Mouse (Mus musculus): Measurements from ENCODE around the gene Ndufa13. TPM values are rescaled to one million over a fixed set of nuclear protein-coding genes. Genes with fewer than 3 reads are reported as not detected.

Ndufa13 gene
- polyA plus RNA-seq, 1 experiment from 2014 or later, result 209 TPM

DNA sequence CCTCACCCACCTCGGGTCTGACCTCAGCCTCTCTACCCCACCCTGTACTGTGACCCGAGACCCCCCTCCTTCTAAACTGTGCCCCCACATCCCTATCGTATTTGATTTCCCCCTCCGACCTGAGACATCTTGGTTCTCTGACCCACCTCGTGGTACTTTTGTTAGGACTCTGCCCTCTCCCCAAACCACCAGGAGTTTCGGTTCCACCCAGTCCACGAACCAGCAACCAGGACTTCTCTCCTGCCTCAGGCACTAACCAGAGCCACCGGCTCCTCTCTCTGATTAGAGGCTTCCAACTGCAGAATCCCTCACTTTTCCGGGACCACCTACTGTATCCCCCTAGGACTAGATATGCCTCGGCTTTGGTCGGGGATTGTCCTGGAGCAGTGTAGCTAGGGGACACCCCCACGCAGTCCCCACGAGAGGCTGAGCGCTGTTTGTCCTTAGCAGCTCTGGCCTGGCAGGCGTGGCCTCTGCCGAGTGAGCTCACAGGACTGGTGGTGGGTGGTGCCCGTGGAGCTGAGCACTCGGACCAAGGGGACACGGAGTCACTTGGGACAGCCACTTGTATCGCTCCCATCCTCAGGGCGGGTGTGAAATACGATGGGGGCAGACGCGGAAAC lies 14.0 kb downstream of the Ndufa13 start:
- peak overlapping the region; percentile 55 for H3K4me2 ChIP-seq
- H3K36me3 ChIP-seq, result no peaks in the 10 kb centered on the region
- H3K9me3 ChIP-seq (replicated peaks), result no peaks in the 10 kb centered on the region
- H3K9ac ChIP-seq (replicated peaks), result no peak overlapping the region
- peaks cover 41% of the 10 kb centered on the region for H3K4me1 ChIP-seq
- ATAC-seq (ENCODE audit: low FRiP score), result no peak
- WGBS, result 6% methylated on average over 24 of the region's 24 CpGs
- peaks cover 71% of the 10 kb centered on the region for H3K27me3 ChIP-seq (replicated peaks)
- H3K4me3 ChIP-seq (replicated peaks), result peak overlapping the region; percentile 24
- H3K27ac ChIP-seq (replicated peaks), result no peak overlapping the region

DNA sequence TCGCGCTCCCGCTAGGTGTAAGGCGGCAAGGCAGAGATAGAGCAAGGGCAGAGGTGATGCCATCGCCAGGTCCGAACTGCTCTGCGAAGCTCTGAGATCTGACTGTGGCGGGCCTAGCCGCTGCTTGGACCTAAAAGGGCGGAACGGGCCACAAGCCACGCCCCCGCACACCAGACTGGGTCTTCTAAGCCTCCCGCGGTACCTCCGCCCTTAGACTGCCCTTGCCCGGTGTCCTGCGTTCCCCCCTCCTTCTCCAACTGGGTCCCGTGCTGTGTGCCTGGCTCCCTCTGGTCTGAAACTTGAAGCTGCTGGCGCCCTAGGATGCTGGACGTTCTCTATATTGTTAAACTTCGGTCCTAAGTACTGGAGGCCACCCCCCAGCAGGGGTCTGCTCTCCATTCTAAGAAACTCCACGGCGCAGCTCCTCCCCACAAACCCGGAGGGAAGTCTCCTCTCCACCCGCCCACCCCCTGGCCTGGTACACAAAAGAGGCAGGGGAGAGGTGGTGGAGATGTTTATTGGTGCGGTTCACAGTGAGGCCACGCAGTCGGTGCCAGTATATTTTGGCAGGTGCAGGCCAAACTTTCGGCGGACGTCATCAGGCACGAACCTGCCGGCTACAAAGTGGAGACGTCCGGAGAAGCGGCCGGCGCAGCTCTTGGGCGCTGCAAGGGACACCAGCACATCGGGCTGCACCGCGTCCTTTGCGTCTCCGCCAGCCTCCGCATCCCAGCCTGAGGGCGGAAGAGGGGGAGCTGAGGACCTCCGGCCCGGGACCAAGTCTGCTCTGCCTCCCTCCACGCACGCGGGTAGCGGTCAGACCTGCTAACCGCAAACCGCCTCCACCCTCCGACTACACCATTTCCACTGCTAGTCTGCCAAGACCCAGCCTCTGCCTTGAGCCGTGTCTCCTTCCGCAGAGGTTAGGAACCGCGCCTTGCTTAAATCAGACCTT lies 14.8 kb downstream of the Ndufa13 start, which contains the start of gene Cilp2:
Gene Cilp2 (minus strand): TSS at position 399 of the 955 bp plus-strand sequence.
- ATAC-seq (ENCODE audit: low FRiP score), result no peak
- WGBS, result 1% methylated on average over 59 of the region's 60 CpGs
- no peak within 1 kb of the TSS for H3K9ac ChIP-seq (replicated peaks)

DNA sequence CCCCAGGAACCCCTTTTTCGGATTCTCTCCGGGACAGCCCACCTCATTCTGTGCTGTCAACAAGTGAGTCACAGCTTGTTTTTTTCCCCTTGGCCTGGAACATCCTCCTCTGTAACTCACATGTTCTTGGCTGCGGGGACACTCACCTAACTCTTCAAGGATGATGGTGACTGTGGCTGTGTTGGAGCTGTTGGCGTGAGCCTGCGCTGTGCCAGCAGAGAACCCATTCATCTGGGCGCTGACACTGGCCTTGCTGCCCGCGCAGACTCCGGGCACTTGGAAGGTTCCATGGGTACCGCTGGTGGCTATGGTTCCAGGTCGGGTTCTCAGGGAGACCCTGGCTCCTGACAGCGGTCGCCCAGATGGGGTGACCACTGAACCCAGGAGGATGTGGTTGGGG lies 18.2 kb downstream of the Ndufa13 start:
- WGBS, result 54% methylated on average over 13 of the region's 13 CpGs
- no peaks in the 10 kb centered on the region for H3K9me3 ChIP-seq (replicated peaks)
- no peak overlapping the region for H3K9ac ChIP-seq (replicated peaks)
- H3K27ac ChIP-seq (replicated peaks), result no peak overlapping the region
- no peak overlapping the region for H3K4me2 ChIP-seq
- peaks cover 99% of the 10 kb centered on the region for H3K27me3 ChIP-seq (replicated peaks)
- H3K4me1 ChIP-seq, result peaks cover 70% of the 10 kb centered on the region
- no peak overlapping the region for H3K4me3 ChIP-seq (replicated peaks)
- ATAC-seq (ENCODE audit: low FRiP score), result no peak
- H3K36me3 ChIP-seq, result no peaks in the 10 kb centered on the region

More for the DNA sequence above, 14.8 kb downstream of the Ndufa13 start, which contains the start of gene Cilp2:
- H3K36me3 ChIP-seq, result no peaks in the 10 kb centered on the region
- H3K4me3 ChIP-seq (replicated peaks), result peak within 1 kb of the TSS; percentile 24
- H3K27ac ChIP-seq (replicated peaks), result no peak within 1 kb of the TSS
- peaks cover 79% of the 10 kb centered on the region for H3K27me3 ChIP-seq (replicated peaks)
- H3K9me3 ChIP-seq (replicated peaks), result no peaks in the 10 kb centered on the region
- peak within 1 kb of the TSS; percentile 55 for H3K4me2 ChIP-seq
- peaks cover 49% of the 10 kb centered on the region for H3K4me1 ChIP-seq

DNA sequence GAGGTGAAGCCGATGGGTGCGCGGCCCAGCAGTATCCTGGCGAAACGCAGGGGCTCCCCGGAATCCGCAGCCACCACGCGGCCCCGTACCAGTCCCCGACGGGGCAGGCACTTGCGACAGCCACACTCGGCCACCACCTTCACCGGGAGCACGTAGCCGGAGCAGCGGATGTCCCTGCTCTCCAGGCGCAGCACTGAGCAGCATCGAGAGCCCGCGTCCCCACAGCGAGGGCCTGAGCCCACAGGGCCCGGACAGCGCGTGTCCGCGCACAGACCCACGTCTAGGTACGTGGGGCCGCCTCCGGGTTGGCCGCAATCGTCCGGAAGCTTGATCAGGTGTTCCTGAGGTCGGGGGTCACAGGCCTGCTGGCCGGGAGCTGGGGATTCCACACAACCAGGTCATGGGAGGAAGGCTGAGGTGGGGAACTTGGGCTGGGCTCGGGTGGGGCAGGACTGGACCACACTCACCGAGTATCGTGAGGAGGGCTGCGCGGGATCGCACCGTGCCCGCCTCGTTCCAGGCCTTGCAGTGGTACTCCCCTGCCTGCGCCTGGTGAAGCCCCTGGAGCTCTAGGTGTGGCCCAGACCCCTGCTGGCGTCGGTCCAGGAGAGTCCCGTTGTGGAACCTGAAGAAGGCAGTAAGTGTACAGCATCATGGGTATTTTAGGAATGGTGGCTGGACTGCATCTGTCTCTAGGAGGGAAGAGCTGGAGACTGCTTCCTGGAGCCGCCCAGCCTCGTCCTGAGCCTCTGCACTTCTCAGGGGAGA lies 19.3 kb downstream of the Ndufa13 start:
- Histone ChIP-seq H3K9me3 (replicated peaks) (no peaks in the 10 kb centered on the region), H3K27me3 (replicated peaks) (peaks cover 97% of the 10 kb centered on the region), H3K4me3 (replicated peaks) (peak overlapping the region; percentile 49), H3K4me1 (peaks cover 59% of the 10 kb centered on the region), H3K9ac (replicated peaks) (0 out of 2 replicates have a peak overlapping the region, but pooled peaks have one; percentile 34), H3K27ac (replicated peaks) (no peak overlapping the region), H3K4me2 (peak overlapping the region; percentile 56), H3K36me3 (no peaks in the 10 kb centered on the region)
- WGBS, result 15% methylated on average over 52 of the region's 52 CpGs
- no peak for ATAC-seq (ENCODE audit: low FRiP score)

DNA sequence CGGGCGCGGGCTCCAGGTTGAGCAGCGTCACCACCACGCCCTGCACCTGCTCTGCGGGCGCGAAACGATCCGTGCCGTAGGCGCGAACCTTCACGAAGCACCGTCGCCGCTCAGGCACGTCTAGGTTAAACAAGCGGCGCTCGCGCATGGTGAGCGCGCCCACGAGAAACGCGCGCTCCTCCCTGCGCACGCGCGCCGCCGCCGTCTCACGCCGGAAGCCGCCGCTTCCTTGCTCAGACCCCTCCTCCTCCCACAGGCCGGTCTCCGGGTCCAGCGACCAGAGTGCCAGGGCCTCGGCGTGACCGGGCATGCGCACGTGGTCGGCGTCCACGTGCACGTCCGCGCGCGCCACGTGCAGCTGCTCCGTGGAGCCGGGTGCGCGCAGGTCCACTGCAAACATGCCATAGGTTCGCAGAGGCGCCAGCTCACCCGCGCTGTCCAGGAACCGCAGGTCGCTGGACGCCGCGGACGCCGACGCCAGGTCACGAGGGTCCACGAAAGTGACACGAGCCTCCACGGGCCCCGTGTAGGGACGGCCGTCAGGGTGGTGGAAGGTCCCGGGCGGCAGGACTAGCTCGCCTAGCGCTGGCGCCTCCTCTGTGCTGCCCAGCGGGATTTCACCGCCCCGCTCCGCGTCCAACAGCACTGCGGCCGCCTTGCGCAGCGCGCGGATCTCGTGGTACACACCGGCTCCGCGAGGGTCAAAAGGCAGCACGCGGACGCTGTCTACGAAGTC lies 20.2 kb downstream of the Ndufa13 start:
- H3K27me3 ChIP-seq (replicated peaks), result peaks cover 91% of the 10 kb centered on the region
- peak overlapping the region; percentile 56 for H3K4me2 ChIP-seq
- peak; percentile 77 for ATAC-seq (ENCODE audit: low FRiP score)
- H3K4me1 ChIP-seq, result peaks cover 51% of the 10 kb centered on the region
- peak overlapping the region; percentile 49 for H3K4me3 ChIP-seq (replicated peaks)
- no peaks in the 10 kb centered on the region for H3K9me3 ChIP-seq (replicated peaks)
- H3K9ac ChIP-seq (replicated peaks), result peak overlapping the region; percentile 34; the same call in 1 of the 2 replicates
- H3K27ac ChIP-seq (replicated peaks), result no peak overlapping the region
- H3K36me3 ChIP-seq, result no peaks in the 10 kb centered on the region
- 5% methylated on average over 102 of the region's 103 CpGs for WGBS

DNA sequence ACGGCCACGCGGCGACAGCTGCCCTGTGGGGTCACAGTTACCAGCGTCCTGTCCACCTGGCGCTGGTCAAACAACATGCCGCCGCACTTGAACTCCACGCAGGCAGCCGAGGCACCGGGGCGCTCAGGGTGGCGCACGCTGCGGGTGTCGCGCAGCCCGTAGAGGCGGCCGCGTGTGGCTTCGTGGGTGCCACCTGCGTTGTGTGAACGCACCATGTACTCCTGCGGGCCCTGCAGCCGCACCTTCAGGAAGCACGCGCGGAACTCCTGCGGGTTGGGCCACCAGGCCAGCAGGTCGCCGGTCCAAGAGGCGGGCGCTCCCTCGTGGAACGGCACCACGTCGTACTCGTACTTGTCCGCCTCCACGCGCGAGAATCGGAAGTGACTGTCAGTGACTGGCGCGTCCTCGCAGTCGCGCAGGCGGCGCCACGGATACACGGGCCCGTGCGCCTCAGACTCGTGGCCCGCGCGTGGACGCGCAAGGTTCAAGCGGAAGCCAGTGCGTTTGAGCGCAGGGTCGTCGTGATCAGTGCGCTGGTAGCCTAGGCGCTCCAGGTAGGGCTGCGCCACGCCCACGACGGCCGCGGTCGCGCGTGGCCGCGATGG lies 21.0 kb downstream of the Ndufa13 start:
- H3K4me1 ChIP-seq, result peaks cover 45% of the 10 kb centered on the region
- H3K36me3 ChIP-seq, result no peaks in the 10 kb centered on the region
- no peak overlapping the region for H3K27ac ChIP-seq (replicated peaks)
- 19% methylated on average over 79 of the region's 79 CpGs for WGBS
- H3K9me3 ChIP-seq (replicated peaks), result no peaks in the 10 kb centered on the region
- peaks cover 89% of the 10 kb centered on the region for H3K27me3 ChIP-seq (replicated peaks)
- H3K4me3 ChIP-seq (replicated peaks), result peak overlapping the region; percentile 49
- H3K9ac ChIP-seq (replicated peaks), result peak overlapping the region; percentile 15; the same call in 1 of the 2 replicates
- peak overlapping the region; percentile 56 for H3K4me2 ChIP-seq
- ATAC-seq (ENCODE audit: low FRiP score), result peak; percentile 27; the same call in 1 of the 2 replicates

DNA sequence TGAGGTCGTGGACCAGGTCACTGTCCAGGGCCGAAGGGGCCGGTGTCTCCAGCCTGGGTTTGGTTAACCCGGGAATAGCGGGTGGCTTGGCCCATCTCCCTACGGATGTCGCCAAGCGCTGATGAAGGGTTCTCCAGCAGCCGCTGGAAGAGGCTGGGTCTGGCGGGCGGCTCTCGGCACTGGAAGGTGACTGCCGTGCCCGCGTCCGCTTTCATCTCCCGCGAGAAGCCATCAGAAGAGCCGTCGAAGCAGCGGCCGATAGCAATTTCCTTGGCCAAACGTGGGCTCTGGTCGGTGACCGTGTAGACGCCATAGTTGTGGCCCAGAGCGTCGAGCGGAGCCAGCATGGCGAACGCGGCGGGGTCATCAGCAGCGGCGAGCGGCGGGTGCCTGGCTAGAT lies 21.5 kb downstream of the Ndufa13 start:
- Histone ChIP-seq H3K36me3 (no peaks in the 10 kb centered on the region), H3K27me3 (replicated peaks) (peaks cover 84% of the 10 kb centered on the region), H3K9ac (replicated peaks) (no peak overlapping the region), H3K9me3 (replicated peaks) (no peaks in the 10 kb centered on the region), H3K4me3 (replicated peaks) (peak overlapping the region; percentile 49), H3K27ac (replicated peaks) (no peak overlapping the region), H3K4me2 (peak overlapping the region; percentile 56), H3K4me1 (peaks cover 42% of the 10 kb centered on the region)
- ATAC-seq (ENCODE audit: low FRiP score), result no peak
- 13% methylated on average over 37 of the region's 37 CpGs for WGBS

DNA sequence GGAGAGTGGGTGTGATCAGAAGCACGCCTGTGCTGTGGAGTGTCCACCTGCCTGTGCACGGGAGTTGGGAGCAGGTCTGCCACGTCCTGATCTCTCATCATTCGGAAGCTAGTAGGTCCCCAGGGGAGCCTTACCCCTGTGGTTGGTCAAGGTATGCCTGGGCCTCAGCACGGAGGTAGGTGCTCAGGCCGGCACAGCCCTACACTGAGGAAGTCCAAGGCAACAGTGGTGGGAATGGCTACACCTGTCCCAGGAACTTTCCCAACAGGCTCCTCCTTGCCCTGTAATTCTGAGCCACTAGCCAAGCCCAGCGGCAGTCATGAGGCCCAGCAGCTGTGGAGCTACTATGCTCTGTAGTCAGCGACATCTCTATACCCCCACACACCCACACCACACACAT lies 22.7 kb downstream of the Ndufa13 start:
- H3K4me2 ChIP-seq, result peak overlapping the region; percentile 56; the same call in 1 of the 2 replicates
- H3K9me3 ChIP-seq (replicated peaks), result no peaks in the 10 kb centered on the region
- H3K27ac ChIP-seq (replicated peaks), result no peak overlapping the region
- no peak overlapping the region for H3K9ac ChIP-seq (replicated peaks)
- peaks cover 72% of the 10 kb centered on the region for H3K27me3 ChIP-seq (replicated peaks)
- H3K4me3 ChIP-seq (replicated peaks), result no peak overlapping the region
- 56% methylated on average over 8 of the region's 8 CpGs for WGBS
- peaks cover 38% of the 10 kb centered on the region for H3K4me1 ChIP-seq
- no peaks in the 10 kb centered on the region for H3K36me3 ChIP-seq
- no peak for ATAC-seq (ENCODE audit: low FRiP score)

DNA sequence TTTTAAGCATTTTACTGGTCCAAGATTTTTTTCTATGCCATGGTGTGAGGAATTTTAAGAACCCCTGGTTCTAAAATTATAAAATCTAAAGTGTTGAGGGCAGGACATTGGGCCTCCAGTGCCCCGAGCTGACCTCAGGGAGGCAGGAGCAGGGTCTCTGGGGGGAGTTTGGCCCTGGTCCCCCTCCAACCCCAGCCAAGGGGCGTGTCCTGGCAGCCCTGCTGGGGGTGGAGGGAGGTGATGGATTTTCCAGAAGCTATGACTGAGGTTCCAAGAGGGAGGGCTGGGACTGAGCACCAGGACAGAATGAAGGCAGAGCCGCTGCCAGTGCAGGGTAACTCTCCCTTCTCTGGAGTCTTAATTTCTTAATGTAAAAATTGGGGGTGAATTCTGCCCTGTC lies 24.4 kb downstream of the Ndufa13 start:
- Histone ChIP-seq H3K4me1 (peaks cover 34% of the 10 kb centered on the region), H3K9me3 (replicated peaks) (no peaks in the 10 kb centered on the region), H3K36me3 (no peaks in the 10 kb centered on the region), H3K4me3 (replicated peaks) (no peak overlapping the region), H3K4me2 (no peak overlapping the region), H3K27me3 (replicated peaks) (peaks cover 56% of the 10 kb centered on the region), H3K27ac (replicated peaks) (no peak overlapping the region), H3K9ac (replicated peaks) (no peak overlapping the region)
- WGBS, result 62% methylated on average over 3 of the region's 3 CpGs
- no peak for ATAC-seq (ENCODE audit: low FRiP score)

DNA sequence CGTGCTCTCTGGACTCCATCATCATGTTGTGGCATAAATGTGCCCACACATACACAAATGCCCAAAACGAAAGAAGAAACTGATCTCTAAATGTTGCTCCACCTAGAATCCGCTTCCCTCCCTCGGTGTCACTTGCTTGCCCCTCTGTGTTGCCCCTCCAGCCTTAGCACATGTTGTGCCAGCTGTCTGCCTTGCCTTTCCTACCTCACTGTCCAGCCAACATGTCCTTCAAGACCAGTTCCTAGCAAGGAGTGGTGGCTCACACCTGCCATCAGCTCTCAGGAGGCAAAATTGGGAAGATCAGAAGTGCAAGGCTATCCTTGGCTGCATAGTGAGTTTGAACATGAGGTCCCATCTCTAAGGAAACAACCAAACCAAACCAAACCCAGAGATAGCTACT lies 25.0 kb downstream of the Ndufa13 start:
- Histone ChIP-seq H3K4me1 (peaks cover 28% of the 10 kb centered on the region), H3K27me3 (replicated peaks) (peaks cover 50% of the 10 kb centered on the region), H3K4me3 (replicated peaks) (no peak overlapping the region), H3K27ac (replicated peaks) (no peak overlapping the region), H3K4me2 (no peak overlapping the region), H3K9ac (replicated peaks) (no peak overlapping the region), H3K36me3 (no peaks in the 10 kb centered on the region; the same call in 1 of the 2 replicates), H3K9me3 (replicated peaks) (no peaks in the 10 kb centered on the region)
- ATAC-seq (ENCODE audit: low FRiP score), result no peak
- WGBS, result 87% methylated on average over 4 of the region's 4 CpGs
